Mouse (Mus musculus): Measurements from ENCODE around the gene Tm4sf4. TPM values are rescaled to one million over a fixed set of nuclear protein-coding genes. Genes with fewer than 3 reads are reported as not detected.

Gene Tm4sf4
- total RNA-seq (2021) = not detected

- DNase-seq (ENCODE audit: low spot score in 2 of 2) = no peak
- intact Hi-C loops (cut with DNase I) = no loop called here
These were observed at the start of gene Tm4sf4 for GRCm38 (mm10) chr3:57425089-57425730. Gene Tm4sf4, plus strand, starts transcription at chr3:57425314.

- intact Hi-C loops (cut with DNase I) = no loop called here
- no peak for DNase-seq (ENCODE audit: low spot score in 2 of 2)
These were observed 38.7 kb upstream of the Tm4sf4 start for GRCm38 (mm10) chr3:57386423-57386822.

GRCm38 (mm10) chr3:57386895-57387294 lies 38.2 kb upstream of the Tm4sf4 start:
- DNase-seq (ENCODE audit: low spot score in 2 of 2) = no peak
- intact Hi-C loops (cut with DNase I) = no loop called here

- intact Hi-C loops (cut with DNase I) = no loop called here
- no peak for DNase-seq (ENCODE audit: low spot score in 2 of 2)
These were observed 37.5 kb upstream of the Tm4sf4 start for GRCm38 (mm10) chr3:57387593-57387992.

GRCm38 (mm10) chr3:57411535-57411934 lies 13.6 kb upstream of the Tm4sf4 start:
- intact Hi-C loops (cut with DNase I) = no loop called here
- no peak for DNase-seq (ENCODE audit: low spot score in 2 of 2)

- intact Hi-C loops (cut with DNase I) = no loop called here
These were observed 4.9 kb upstream of the Tm4sf4 start for GRCm38 (mm10) chr3:57420233-57420632.

GRCm38 (mm10) chr3:57420660-57421059 lies 4.5 kb upstream of the Tm4sf4 start:
- intact Hi-C loops (cut with DNase I) = no loop called here
- no peak for DNase-seq (ENCODE audit: low spot score in 2 of 2)

More at GRCm38 (mm10) chr3:57420233-57420632, 4.9 kb upstream of the Tm4sf4 start:
- DNase-seq (ENCODE audit: low spot score in 2 of 2) = no peak

GRCm38 (mm10) chr3:57426351-57426750 lies 1.2 kb downstream of the Tm4sf4 start:
- DNase-seq (ENCODE audit: low spot score in 2 of 2) = no peak
- intact Hi-C loops (cut with DNase I) = no loop called here

- intact Hi-C loops (cut with DNase I) = no loop called here
- DNase-seq (ENCODE audit: low spot score in 2 of 2) = no peak
These were observed 3.8 kb downstream of the Tm4sf4 start for GRCm38 (mm10) chr3:57428682-57429464.

- intact Hi-C loops (cut with DNase I) = no loop called here
- no peak for DNase-seq (ENCODE audit: low spot score in 2 of 2)
These were observed 4.4 kb downstream of the Tm4sf4 start for GRCm38 (mm10) chr3:57429486-57429885.

GRCm38 (mm10) chr3:57431706-57432105 lies 6.6 kb downstream of the Tm4sf4 start:
- DNase-seq (ENCODE audit: low spot score in 2 of 2) = no peak
- intact Hi-C loops (cut with DNase I) = no loop called here

- intact Hi-C loops (cut with DNase I) = no loop called here
- DNase-seq (ENCODE audit: low spot score in 2 of 2) = no peak
These were observed 10.2 kb downstream of the Tm4sf4 start for GRCm38 (mm10) chr3:57435364-57435763.

GRCm38 (mm10) chr3:57440956-57441355 lies 15.8 kb downstream of the Tm4sf4 start:
- DNase-seq (ENCODE audit: low spot score in 2 of 2) = no peak
- intact Hi-C loops (cut with DNase I) = no loop called here

- DNase-seq (ENCODE audit: low spot score in 2 of 2) = no peak
- intact Hi-C loops (cut with DNase I) = no loop called here
These were observed 20.6 kb downstream of the Tm4sf4 start for GRCm38 (mm10) chr3:57445706-57446105.

- intact Hi-C loops (cut with DNase I) = loop anchor here (1.0 kb wide), 1 partner anchor 181 kb away; no protein-coding TSS in a partner anchor
These were observed 22.8 kb downstream of the Tm4sf4 start for GRCm38 (mm10) chr3:57447889-57448288.

GRCm38 (mm10) chr3:57448445-57448844 lies 23.3 kb downstream of the Tm4sf4 start:
- intact Hi-C loops (cut with DNase I) = loop anchor here (1.0 kb wide), 1 partner anchor 181 kb away; no protein-coding TSS in a partner anchor

More at GRCm38 (mm10) chr3:57447889-57448288, 22.8 kb downstream of the Tm4sf4 start:
- DNase-seq (ENCODE audit: low spot score in 2 of 2) = peak; percentile 7 to 26

GRCm38 (mm10) chr3:57458652-57459051 lies 33.5 kb downstream of the Tm4sf4 start:
- intact Hi-C loops (cut with DNase I) = no loop called here
- no peak for DNase-seq (ENCODE audit: low spot score in 2 of 2)

More at GRCm38 (mm10) chr3:57448445-57448844, 23.3 kb downstream of the Tm4sf4 start:
- DNase-seq (ENCODE audit: low spot score in 2 of 2) = peak; percentile 80 to 90

GRCm38 (mm10) chr3:57463302-57463701 lies 38.2 kb downstream of the Tm4sf4 start:
- no peak for DNase-seq (ENCODE audit: low spot score in 2 of 2)
- intact Hi-C loops (cut with DNase I) = loop anchor here (10.0 kb wide), 1 partner anchor 351 kb away; no protein-coding TSS in a partner anchor

- intact Hi-C loops (cut with DNase I) = loop anchor here (1.0 to 10.0 kb wide), 2 partner anchors 159 to 349 kb away; no protein-coding TSS in a partner anchor
- peak in 1 of 2 experiments; percentile 55 for DNase-seq (ENCODE audit: low spot score in 2 of 2)
These were observed 41.2 kb downstream of the Tm4sf4 start for GRCm38 (mm10) chr3:57466289-57466688.

- no peak for DNase-seq (ENCODE audit: low spot score in 2 of 2)
These were observed 44.2 kb downstream of the Tm4sf4 start for GRCm38 (mm10) chr3:57469325-57469724.

More at GRCm38 (mm10) chr3:57469325-57469724, 44.2 kb downstream of the Tm4sf4 start:
- intact Hi-C loops (cut with DNase I) = loop anchor here (10.0 kb wide), 1 partner anchor 345 kb away; no protein-coding TSS in a partner anchor
